Mouse (Mus musculus): ENCODE measurements around the gene Lrrk1. TPM values are rescaled to one million over a fixed set of nuclear protein-coding genes. Genes with fewer than 3 reads are reported as not detected.
A peak's percentile ranks its signal among the peaks of the same experiment; 100 is the strongest.

The Lrrk1 gene
- total and polyA plus RNA-seq, 3 experiments = 15.5 to 21.2 (median 19.7) TPM

DNA sequence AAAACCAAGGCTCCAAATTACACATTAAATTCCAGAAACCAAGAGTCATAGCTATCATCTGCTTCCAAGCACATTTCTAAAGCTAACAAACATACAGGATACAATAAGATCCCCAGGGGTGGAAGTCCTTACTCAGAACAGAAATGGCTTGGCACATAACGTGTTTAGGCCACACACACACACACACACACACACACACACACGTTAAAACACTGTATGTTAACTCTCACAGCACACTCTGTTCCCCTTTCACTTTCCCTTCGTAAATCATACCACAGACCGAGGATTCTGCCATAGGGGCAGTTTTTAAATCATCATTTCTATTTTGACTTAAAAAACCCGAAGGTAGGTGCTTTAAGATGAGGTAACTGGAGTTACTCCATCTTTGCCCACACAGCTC lies 3.9 kb downstream of the Lrrk1 start:
- no peak for DNase-seq

- DNase-seq = no peak
Measured at GRCm38 (mm10) chr7:66376560-66376959, 11.6 kb downstream of the Lrrk1 start.

DNA sequence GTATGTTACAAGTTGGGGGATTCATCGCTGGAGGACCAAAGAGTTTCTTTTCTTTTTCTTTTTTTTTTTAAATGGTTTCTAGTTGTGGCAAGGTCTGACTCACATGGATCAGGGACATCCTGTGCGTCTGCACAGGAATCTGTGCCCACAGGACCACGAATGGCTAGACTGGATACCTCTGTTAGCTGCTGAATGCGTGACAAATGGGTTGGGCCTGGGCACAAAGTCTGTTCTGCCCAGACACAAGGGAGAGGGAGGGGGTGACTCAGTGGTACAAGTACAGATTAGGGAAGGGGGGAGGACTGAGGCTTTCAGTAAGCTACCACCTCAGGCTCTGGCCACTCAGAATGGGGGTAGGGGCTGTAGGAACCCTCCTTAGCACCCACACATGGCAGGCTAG lies 12.4 kb downstream of the Lrrk1 start:
- DNase-seq = peak; percentile 17

- DNase-seq = no peak
Measured at GRCm38 (mm10) chr7:66373391-66373790, 14.8 kb downstream of the Lrrk1 start.

DNA sequence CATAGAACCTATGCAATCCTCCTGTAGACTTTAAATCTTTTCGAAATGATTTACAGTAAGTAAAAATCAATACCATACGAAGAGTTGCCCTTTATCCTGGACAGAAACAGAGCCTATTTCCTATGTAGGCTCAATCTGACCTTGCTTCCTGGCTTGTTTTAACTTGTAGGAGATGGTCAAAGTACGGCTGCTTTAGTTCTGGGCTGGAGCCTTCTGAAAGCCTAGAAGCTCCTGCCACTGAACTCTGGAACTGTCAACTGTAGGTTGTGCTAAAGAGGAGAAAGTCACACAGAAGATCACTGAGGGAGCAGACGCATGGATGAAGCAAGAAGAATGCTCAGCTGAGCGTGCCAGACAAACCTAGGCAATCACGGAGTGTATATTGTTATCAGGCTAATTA lies 17.2 kb downstream of the Lrrk1 start:
- no peak for DNase-seq

- DNase-seq = no peak
Measured at GRCm38 (mm10) chr7:66369934-66370445, 18.2 kb downstream of the Lrrk1 start.

DNA sequence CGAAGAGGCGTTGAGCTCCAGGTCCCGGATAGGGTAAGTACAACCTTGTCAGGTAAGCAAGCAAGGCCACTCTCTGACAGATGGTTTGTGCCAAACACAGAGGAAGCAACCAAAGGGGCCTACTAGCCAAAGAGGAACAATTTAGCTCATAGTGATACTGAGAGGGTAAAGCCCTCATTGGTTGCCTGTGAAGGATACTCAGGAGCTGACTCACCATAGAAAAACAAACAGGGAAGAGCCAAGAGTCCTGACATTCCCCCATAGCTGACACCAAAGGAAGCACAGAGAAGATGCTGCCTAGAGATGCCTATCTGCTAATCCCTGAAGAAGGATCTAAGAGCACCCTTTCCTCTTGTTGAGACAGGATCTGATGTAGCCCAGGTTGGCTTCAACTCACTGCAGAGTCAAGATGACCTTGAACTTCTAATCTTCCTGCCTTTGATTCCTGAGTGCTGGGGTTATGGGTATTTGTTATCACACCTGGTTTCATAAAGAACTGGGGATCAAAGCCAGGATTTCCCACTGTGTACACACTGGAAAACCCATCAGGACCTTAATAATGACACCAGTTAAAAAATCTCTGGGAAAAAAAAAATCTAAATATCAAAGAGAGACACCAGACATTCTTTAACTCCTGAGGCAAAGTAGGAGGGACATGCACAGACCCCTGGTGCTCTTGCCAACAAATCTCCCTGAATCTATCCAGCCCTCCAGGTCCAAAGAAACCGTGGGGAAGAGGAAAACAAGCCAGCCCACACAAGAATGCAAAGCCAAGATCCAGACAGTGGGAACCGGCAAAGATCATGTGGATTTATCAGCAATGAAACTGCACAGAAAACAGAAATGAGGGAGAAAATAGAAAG lies 18.8 kb downstream of the Lrrk1 start:
- DNase-seq = peak; percentile 48

DNA sequence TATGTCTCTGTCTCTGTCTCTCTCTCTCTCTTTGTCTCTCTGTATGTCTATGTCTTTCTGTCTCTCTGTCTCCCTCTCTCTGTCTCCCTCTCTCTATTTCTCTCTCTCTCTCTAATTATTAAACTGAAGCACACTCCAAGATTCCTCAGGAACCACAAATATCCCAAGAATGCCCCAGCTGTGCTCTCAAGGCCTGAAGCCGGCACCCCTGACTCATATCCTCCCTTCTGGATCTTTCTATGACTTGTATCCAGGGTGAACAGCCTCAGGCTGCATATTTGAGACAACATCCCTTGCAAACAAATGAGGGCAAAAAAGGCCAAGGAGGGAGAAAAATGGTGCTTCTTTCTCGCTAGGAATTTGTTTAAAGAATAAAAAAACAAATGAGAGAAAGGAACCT lies 22.2 kb downstream of the Lrrk1 start, which contains the start of gene Gm10974:
Gm10974 (plus strand) TSS at position 2 of the 400 bp plus-strand sequence.
- DNase-seq = peak; percentile 59

- DNase-seq = no peak
Measured at GRCm38 (mm10) chr7:66365411-66365810, 22.7 kb downstream of the Lrrk1 start.

DNA sequence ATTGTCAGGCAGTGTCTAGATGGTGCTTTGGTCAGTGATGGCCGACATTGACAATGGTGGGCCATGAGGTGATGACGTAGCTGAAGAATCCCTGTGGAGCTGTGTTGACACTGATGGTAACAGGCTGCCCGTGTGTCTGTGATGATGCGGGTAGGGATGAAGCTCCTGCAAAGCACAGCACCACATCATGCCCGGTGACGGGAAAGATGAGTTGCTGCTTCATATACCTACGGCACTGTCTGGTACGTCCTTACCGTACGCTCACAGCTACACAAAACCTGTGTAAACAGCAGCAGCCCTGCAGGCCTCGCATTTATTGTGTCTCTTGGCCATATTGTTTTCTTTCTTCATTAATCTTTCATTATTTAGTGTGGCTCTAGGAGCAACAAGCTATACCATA lies 23.7 kb downstream of the Lrrk1 start:
- DNase-seq = no peak

- DNase-seq = peak; percentile 70
Measured at GRCm38 (mm10) chr7:66359044-66359443, 29.1 kb downstream of the Lrrk1 start.

DNA sequence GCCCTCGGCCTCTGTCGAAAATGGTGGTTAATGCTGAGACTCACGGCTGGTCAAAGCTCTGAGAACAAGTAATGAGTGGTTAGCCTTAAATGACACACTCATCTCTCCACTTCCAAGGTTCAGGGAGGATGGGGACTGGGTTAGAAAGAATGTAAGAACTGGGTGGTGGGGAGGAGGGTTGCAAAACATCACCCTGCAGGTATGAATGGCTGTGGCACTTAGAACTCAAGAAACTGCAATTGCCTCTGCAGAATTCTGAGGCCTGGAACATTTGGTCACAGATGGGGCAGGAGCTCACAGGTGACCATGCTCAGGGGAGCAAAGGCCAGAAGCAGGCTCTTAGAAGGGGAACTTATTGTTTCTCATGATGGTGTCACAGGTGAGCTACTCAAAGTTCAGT lies 29.7 kb downstream of the Lrrk1 start:
- DNase-seq = no peak

- no peak for DNase-seq
Measured at GRCm38 (mm10) chr7:66355791-66356522, 32.2 kb downstream of the Lrrk1 start.

DNA sequence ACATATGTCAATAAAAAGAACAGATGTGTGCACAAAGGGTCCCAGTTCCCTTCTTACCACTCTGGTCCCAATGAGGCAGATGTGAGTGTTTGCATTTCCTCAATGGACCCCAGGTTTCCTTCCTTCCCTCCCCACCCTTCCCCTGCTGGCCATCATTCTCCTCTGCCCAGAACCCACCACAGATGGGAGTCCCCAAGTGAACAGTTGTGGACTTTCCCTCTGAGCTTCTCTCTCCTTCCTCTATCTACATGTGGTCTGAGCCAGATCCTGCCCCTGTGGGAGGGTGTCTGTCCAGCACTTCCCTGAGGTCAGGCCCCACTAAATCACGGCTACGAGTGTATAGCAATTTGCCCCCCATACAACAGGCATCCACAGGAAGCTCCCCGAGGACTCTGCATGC lies 33.2 kb downstream of the Lrrk1 start:
- no peak for DNase-seq

- no peak for DNase-seq
Measured at GRCm38 (mm10) chr7:66351074-66351473, 37.1 kb downstream of the Lrrk1 start.

- DNase-seq = no peak
Measured at GRCm38 (mm10) chr7:66349670-66350069, 38.5 kb downstream of the Lrrk1 start.

DNA sequence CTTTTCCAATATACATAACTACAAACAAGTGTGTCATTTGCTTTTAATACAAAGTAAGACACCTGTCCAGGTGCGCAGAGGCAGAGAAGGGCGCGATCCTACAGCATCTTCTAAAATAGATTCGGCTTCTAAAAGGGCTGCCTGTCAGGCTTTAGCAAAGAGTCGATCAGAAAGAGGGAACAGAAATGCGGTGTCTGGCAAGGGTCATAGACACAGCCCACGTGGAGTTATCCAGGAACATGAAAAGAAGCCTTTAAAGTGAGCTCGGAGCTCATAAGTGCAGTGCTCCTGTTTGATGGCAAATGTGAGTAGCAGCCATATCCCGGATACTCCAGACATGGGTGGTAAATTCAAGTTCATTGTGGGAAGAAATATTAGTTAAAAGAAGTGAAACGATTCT lies 39.6 kb downstream of the Lrrk1 start:
- DNase-seq = no peak

DNA sequence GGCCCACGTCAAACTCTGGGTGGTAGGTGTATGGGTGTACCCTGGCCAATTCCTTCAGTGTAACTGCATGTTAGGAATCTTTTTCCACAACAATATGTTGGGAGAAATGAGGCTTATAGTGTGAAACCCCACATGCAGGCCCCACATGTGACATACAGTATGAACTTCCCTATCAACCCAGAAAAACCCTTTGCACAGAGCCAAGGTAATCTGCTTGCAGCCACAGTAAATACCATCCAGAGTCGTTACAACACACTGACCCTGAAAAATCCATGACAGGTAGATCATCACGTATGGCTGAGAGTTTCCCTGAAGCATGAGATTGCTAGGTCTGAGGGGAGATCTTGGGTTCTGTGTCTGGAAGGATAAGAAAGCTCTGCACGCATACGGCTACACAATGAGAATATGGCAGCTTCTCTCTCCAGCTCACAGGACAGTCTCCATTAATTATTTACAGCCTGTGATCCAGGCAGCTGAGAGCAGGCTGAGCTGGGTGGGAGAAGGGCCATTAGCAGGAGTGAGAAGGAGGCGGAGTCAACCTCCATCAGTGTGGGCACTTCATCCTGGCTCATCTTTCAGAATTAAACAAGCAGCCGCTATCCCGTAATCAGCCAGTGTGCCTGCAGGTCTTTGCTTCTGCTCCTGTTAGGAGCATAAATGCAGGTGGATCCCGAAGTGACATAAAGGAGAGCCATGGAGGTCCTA lies 41.0 kb downstream of the Lrrk1 start:
- DNase-seq = no peak

DNA sequence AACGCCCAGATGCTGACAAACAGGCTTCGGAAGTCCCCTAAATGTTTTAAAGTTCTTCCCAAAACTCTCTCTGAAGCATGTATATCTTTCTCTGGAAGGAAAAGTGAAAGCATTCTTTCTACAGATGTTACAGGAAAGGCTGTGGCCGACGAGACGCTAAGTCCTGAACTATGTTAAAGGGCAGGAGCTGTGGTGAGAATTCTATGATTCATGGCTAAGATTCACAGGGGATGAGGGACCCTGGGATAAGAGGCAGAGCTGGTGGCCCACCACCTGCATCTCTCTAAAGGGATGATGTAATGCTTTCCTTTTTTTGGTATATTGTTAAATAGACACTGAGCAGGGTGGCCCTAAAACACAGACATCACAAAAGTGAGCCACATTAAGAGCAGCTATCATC lies 44.8 kb downstream of the Lrrk1 start:
- no peak for DNase-seq

- no peak for DNase-seq
Measured at GRCm38 (mm10) chr7:66342831-66343230, 45.3 kb downstream of the Lrrk1 start.

DNA sequence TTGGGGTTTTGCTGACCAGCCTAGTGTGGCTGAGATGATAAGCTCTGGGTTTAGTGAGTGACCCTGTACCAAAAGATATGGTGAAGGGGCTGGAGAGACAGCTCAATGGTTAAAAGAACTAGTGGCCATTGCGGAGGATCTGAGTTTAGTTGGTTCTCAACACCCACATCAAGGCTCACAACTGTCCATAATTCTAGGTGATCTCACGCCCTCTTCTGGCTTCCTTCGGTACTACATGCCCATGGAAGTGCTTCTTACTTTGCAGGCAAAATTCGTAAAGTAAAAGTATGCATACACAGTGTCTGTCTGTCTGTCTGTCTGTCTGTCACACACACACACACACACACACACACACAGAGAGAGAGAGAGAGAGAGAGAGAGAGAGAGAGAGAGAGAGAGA lies 45.8 kb downstream of the Lrrk1 start:
- DNase-seq = peak; percentile 47

- no peak for DNase-seq
Measured at GRCm38 (mm10) chr7:66340044-66340443, 48.1 kb downstream of the Lrrk1 start.

Data from adrenal gland, adult 2 months (tissue).